Mouse (Mus musculus) embryonic facial prominence, embryonic 14.5 days (tissue): ENCODE measurements around the gene C130050O18Rik. TPM values are rescaled to one million over a fixed set of nuclear protein-coding genes. Genes with fewer than 3 reads are reported as not detected.

Experiments
- ATAC-seq: fragments of 200-750 bp; cut with Nextera tagmentation; 2 replicates; pipeline ENCODE4 v1.8.0; 2017; ENCODE audit warnings: low read depth, moderate number of reproducible peaks, moderate TSS enrichment
- DNase-seq: peaks from one replicate; pipeline ENCODE4 v3.0.0-alpha.2; 2015; ENCODE audit warnings: low spot score
- H3K27ac ChIP-seq: fragments of 300-500 bp; sonication (generic); replicated peaks from 2 replicates; pipeline ENCODE4 v1.5.1; 2014; ENCODE audit warnings: low read depth, mild to moderate bottlenecking, low read length, moderate library complexity
- H3K27me3 ChIP-seq: fragments of 300-500 bp; sonication (generic); replicated peaks from 2 replicates; pipeline ENCODE4 v1.6.1; 2014; ENCODE audit warnings: low read length; ENCODE audit not compliant: control insufficient read depth, insufficient read depth
- H3K36me3 ChIP-seq: fragments of 300-500 bp; sonication (generic); 2 replicates; pipeline ENCODE4 v1.6.1; 2014; ENCODE audit warnings: low read length, mixed read lengths; ENCODE audit not compliant: control insufficient read depth, insufficient read depth
- H3K4me1 ChIP-seq: fragments of 300-500 bp; sonication (generic); 2 replicates; pipeline ENCODE4 v1.6.1; 2014; ENCODE audit warnings: antibody characterized with exemption, low read length; ENCODE audit not compliant: control insufficient read depth, insufficient read depth
- H3K4me2 ChIP-seq: fragments of 300-500 bp; sonication (generic); 2 replicates; pipeline ENCODE4 v1.6.1; 2014; ENCODE audit warnings: low read depth, mild to moderate bottlenecking, low read length, moderate library complexity, mixed read lengths
- H3K4me3 ChIP-seq: fragments of 300-500 bp; sonication (generic); 2 replicates; pipeline ENCODE4 v1.5.1; 2014; ENCODE audit warnings: low read depth, mild to moderate bottlenecking, low read length
- H3K9ac ChIP-seq: fragments of 300-500 bp; sonication (generic); 2 replicates; pipeline ENCODE4 v1.6.1; 2014; ENCODE audit warnings: low read depth, mild to moderate bottlenecking, low read length, moderate library complexity, mixed read lengths
- H3K9me3 ChIP-seq: fragments of 300-500 bp; sonication (generic); 2 replicates; pipeline ENCODE4 v1.6.1; 2016; ENCODE audit warnings: low read length; ENCODE audit not compliant: control insufficient read depth
- WGBS: fragments of 180-500 bp; shearing (Covaris S2); extraction: QIAGEN DNeasy Blood & Tissue Kit; methylation state at CpG from one replicate; pipeline ENCODE4 v1.1.7; 2014; 5-methylcytosine and 5-hydroxymethylcytosine counted together
- polyA plus RNA-seq: library from polyadenylated mRNA; unstranded; fragments of >200 nt; fragmentation: Nextera tagmentation; extraction: Ambion mirVana; gene quantifications from 2 replicates; pipeline ENCODE4 v1.2.1, GENCODE M21; 2014

Gene C130050O18Rik
- polyA plus RNA-seq, 1 experiment from 2014 or later: 5.2 TPM

DNA sequence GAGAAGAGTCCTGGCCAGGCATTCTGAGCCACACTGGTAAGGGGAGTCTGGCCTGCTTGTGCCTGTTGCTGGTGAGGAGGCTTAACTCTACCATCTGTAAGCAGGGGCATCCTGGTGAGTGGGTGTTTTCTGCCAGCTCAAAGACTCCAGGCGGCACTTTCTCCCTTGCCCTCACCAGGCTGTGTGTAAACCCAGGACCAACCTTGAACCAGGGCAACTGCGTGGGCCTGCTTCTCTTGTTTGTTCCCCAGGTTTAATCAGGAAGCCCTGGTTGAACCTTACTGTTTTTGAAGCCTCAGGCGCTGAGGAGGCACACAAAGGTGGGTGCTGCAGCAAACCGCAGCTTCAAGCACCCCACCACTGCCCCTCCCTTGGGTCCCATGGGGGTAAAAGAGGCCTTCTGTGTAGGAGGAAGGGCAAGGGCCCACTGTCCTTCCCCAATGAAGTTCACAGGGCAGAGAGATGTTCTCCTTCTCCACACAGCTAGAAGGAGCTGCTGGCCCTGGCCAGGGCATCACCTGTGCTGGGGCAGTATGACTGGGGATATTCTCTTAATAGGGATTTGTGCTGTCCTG is 37.1 kb upstream of the C130050O18Rik start:
- DNase-seq: no peak
- no peaks in the 10 kb centered on the region for H3K9me3 ChIP-seq
- no peaks in the 10 kb centered on the region for H3K27me3 ChIP-seq
- H3K4me3 ChIP-seq: no peak overlapping the region
- 77% methylated on average over 4 of the region's 4 CpGs for WGBS
- no peak overlapping the region for H3K9ac ChIP-seq
- no peak overlapping the region for H3K27ac ChIP-seq
- peaks cover 19% of the 10 kb centered on the region for H3K4me1 ChIP-seq
- H3K36me3 ChIP-seq: no peaks in the 10 kb centered on the region
- ATAC-seq: no peak
- no peak overlapping the region for H3K4me2 ChIP-seq

DNA sequence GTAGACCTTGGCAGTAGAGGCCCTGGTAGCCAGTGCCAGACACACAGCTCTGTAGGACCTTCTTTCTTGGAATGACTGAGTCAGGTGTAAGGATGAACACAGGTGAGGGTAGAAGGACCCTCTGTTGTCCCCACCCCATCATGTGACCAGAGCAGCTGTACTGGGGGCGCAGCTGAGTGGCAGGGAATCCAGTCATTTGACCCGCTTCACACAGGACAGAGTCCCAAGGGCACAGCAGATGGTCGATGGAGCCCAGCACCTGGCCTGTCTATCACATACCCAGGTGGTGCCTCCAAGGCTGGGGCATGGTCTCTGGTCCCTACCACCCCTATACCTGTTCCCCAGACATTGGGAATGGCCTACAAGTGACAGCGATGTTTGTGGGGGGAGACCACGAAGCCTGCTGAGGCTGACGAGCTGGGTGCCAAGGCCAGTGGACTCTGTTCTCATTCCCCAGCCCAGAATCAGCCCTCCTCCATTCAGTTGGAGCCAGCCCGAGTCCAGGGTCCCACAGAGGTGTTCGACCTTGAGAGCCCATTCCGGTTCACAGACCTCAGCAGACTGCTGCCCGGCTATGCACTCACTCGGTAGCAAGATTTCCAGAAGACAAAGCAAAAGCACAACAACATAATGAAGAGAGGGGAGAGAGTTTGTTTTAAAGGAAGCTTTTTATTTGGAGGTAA is 36.3 kb upstream of the C130050O18Rik start:
- Histone ChIP-seq H3K27me3 (no peaks in the 10 kb centered on the region), H3K9ac (no peak overlapping the region), H3K4me1 (peaks cover 19% of the 10 kb centered on the region), H3K4me3 (no peak overlapping the region), H3K9me3 (no peaks in the 10 kb centered on the region), H3K36me3 (no peaks in the 10 kb centered on the region), H3K27ac (no peak overlapping the region), H3K4me2 (no peak overlapping the region)
- ATAC-seq (no peak), DNase-seq (peak; percentile 56)
- WGBS: 81% methylated on average over 11 of the region's 11 CpGs

DNA sequence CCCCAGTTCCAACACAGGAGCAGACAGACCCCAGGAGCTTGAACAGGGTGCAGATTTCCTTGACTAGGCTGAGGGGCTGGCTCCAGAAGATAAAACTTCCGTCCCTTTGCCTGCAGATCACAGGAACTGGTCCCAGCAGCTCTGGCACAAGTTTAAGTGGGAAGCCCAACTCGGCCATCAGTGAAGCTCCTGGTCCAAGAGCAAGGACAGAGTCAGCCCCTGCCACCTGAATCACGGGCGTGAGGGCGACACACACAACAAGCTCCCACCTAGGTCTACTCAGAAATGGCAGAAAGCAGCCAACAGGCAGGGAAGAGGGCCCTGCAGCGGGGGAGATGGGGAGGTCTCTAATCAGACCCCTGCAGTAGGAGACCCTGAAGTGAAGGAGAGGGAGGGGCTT is 34.7 kb upstream of the C130050O18Rik start:
- Histone ChIP-seq H3K27ac (no peak overlapping the region), H3K9ac (0 out of 2 replicates have a peak overlapping the region, but pooled peaks have one; percentile 1), H3K4me3 (no peak overlapping the region), H3K4me2 (no peak overlapping the region), H3K4me1 (peaks cover 8% of the 10 kb centered on the region; the same call in 1 of the 2 replicates), H3K9me3 (no peaks in the 10 kb centered on the region), H3K27me3 (no peaks in the 10 kb centered on the region), H3K36me3 (no peaks in the 10 kb centered on the region)
- DNase-seq (no peak), ATAC-seq (no peak)
- WGBS: 87% methylated on average over 6 of the region's 6 CpGs

DNA sequence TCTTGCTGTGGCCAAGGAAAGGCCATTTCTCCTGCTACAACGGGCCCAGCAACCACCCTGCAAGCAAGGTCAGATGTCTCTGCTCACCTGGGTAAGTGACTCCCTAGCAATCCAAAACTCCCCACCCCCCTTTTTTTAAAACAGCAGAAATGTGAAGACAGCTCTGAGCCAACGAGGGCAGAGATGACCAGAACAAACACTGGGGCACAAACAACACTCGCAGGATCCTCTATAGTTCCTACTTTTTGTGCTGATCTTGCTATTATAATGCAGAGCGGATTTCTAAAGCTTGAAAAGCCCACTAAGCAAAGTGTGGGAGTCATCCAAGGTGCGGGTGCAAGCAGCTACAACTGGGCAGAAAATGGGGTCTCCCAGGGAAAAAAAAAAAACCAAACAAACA is 34.0 kb upstream of the C130050O18Rik start:
- H3K27ac ChIP-seq: peak overlapping the region; percentile 86; the same call in 1 of the 2 replicates
- peaks cover 7% of the 10 kb centered on the region; the same call in 1 of the 2 replicates for H3K4me1 ChIP-seq
- DNase-seq (no peak), ATAC-seq (no peak)
- peak overlapping the region; percentile 64; the same call in 1 of the 2 replicates for H3K4me3 ChIP-seq
- H3K9me3 ChIP-seq: no peaks in the 10 kb centered on the region
- WGBS: 64% methylated on average over 5 of the region's 5 CpGs
- no peaks in the 10 kb centered on the region for H3K36me3 ChIP-seq
- H3K9ac ChIP-seq: peak overlapping the region; percentile 92
- peak overlapping the region; percentile 84 for H3K4me2 ChIP-seq
- H3K27me3 ChIP-seq: no peaks in the 10 kb centered on the region

GRCm38 (mm10) chr5:139371631-139372401 is 33.3 kb upstream of the C130050O18Rik start:
- peak overlapping the region; percentile 92 for H3K9ac ChIP-seq
- peak; percentile 95 for DNase-seq
- ATAC-seq: peak; percentile 93

GRCm38 (mm10) chr5:139373126-139373525 is 32.0 kb upstream of the C130050O18Rik start:
- H3K9me3 ChIP-seq: no peaks in the 10 kb centered on the region
- H3K4me3 ChIP-seq: no peak overlapping the region
- H3K9ac ChIP-seq: no peak overlapping the region
- no peak overlapping the region for H3K4me2 ChIP-seq
- no peaks in the 10 kb centered on the region for H3K27me3 ChIP-seq
- no peak overlapping the region for H3K27ac ChIP-seq
- ATAC-seq (no peak), DNase-seq (no peak)
- H3K4me1 ChIP-seq: peaks cover 19% of the 10 kb centered on the region
- WGBS: 84% methylated on average over 3 of the region's 3 CpGs
- no peaks in the 10 kb centered on the region for H3K36me3 ChIP-seq

More at GRCm38 (mm10) chr5:139371631-139372401, 33.3 kb upstream of the C130050O18Rik start:
- Histone ChIP-seq H3K4me3 (peak overlapping the region; percentile 64), H3K4me2 (peak overlapping the region; percentile 84), H3K27ac (peak overlapping the region; percentile 86), H3K36me3 (no peaks in the 10 kb centered on the region), H3K4me1 (peaks cover 7% of the 10 kb centered on the region; the same call in 1 of the 2 replicates), H3K27me3 (no peaks in the 10 kb centered on the region), H3K9me3 (no peaks in the 10 kb centered on the region)
- under 1% methylated on average over 31 of the region's 39 CpGs for WGBS

DNA sequence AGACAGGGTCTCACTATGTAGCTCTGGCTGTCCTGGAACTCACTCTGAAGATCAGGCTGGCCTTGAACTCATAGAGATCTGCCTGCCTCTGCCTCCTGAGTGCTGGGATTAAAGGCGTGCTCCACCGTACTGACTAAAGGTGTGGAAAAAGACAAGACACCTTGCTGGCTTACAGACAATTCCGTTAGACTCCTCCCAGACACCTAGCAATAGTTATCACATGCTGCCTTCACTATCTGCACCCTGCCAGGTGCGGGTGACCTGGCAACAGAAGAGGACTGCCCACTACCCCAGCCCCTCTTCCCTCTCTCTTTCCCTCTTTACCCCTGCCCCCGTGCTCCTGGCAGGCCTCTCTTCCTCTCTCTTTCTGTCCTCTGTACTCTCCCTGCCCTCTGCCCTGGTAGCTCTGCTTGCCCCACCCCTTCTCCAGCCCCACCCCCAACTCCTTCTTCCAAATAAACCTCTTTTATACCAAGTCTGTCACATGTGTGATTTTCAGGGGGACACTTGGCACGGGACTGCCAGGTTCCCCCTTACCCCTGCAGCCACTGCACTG is 31.1 kb upstream of the C130050O18Rik start:
- ATAC-seq (no peak), DNase-seq (no peak)
- no peak overlapping the region for H3K27ac ChIP-seq
- no peak overlapping the region for H3K4me3 ChIP-seq
- H3K36me3 ChIP-seq: no peaks in the 10 kb centered on the region
- peaks cover 26% of the 10 kb centered on the region for H3K4me1 ChIP-seq
- H3K27me3 ChIP-seq: no peaks in the 10 kb centered on the region
- WGBS: 82% methylated on average over 6 of the region's 6 CpGs
- H3K9ac ChIP-seq: no peak overlapping the region
- H3K9me3 ChIP-seq: no peaks in the 10 kb centered on the region
- no peak overlapping the region for H3K4me2 ChIP-seq

DNA sequence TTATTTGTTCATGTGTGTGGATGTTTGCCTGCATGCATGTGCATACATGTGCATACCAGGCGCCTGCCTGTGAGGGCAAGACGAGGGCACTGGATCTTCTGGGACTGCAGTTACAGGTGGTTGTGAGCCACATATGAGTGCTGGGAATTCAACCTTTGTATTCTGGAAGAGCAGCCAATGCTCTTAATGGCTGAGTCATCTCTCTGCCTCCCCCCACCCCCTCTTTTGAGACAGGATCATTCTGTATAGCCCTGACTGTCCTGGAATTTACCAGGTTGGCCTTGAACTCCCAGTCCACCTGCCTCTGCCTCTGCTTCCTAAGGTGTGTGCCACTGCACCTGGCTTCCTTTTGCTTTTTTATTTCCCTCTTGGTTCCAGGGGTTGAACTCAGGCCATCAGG is 30.2 kb upstream of the C130050O18Rik start:
- H3K9me3 ChIP-seq: no peaks in the 10 kb centered on the region
- no peaks in the 10 kb centered on the region for H3K27me3 ChIP-seq
- H3K4me2 ChIP-seq: no peak overlapping the region
- DNase-seq (no peak), ATAC-seq (no peak)
- no peaks in the 10 kb centered on the region for H3K36me3 ChIP-seq
- WGBS: 71% methylated on average over 2 of the region's 2 CpGs
- H3K4me1 ChIP-seq: peaks cover 35% of the 10 kb centered on the region
- H3K27ac ChIP-seq: no peak overlapping the region
- no peak overlapping the region for H3K9ac ChIP-seq
- no peak overlapping the region for H3K4me3 ChIP-seq
